26 mouse cellular contexts compared by ENCODE assay signal in the genomic region with DNA sequence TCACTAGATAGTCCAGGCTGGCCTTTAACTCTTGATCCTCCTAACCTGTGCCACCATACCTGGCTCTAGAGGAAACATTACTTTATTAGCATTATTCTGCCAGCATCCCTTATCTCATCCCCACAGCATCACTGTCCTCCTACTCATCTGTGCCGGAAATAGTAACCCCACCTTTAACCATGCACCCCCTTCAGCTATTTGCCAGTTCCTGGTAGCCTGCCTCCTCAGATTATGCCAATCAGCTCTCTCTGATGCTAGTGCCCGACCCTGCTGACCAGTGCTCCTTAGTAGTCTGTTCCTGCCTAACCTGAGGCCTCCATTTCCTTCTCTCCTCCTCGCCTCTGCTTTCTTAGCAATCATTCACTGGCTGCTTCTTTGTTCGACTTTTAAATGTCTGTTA.
DNase-seq lines count a peak whose midpoint lies in the region; ATAC-seq and TF ChIP-seq lines count a peak whose summit lies in the region.
"Had no signal": no experiment of that assay in that cellular context is flagged by ENCODE, and none has a peak within 500 bp of the region (broad histone marks: within the 10 kb centered on the region; RNA-seq: fewer than 3 reads in every experiment).

No protein-coding gene starts in this region.

- no peak for DNase-seq in liver, embryonic 11.5 days (ENCODE audit: low spot score)
- DNase-seq in liver: no peak
- peak in 1 of 3 experiments; percentile 4 for DNase-seq in liver, embryonic 14.5 days (ENCODE audit: low read depth in 3 of 3, low spot score in 3 of 3)
- DNase-seq in cerebellum, adult 8-10 months: no peak
- DNase-seq in cerebellum, adult 9-10 months: no peak
- DNase-seq in T-cell, adult 2 months (ENCODE audit: low spot score): no peak
- DNase-seq: adrenal gland, postnatal 10 days; B cell, adult 2 months; cerebellum, adult 11 months; cerebellum, postnatal 25 days; gastrocnemius, postnatal 14 days; heart, adult 11 months; kidney, adult 18-20 months; kidney, postnatal 4 days; layer of hippocampus, adult 9-11 months; midbrain, embryonic 14.5 days; retina, postnatal 1 day had no signal

- no peak for TF ChIP-seq CTCF in liver, embryonic 14.5 days (IDR thresholded peaks at IDR 0.05; ENCODE audit: low read depth)

- no peak overlapping the region for H3K4me3 ChIP-seq in liver, embryonic 11.5 days (ENCODE audit: low read depth, low read length)
- H3K4me3 ChIP-seq in liver, embryonic 14.5 days (ENCODE audit: insufficient read depth in 1 of 2, low read depth in 2 of 2, low read length in 2 of 2): no peak overlapping the region
- H3K4me3 ChIP-seq: hindbrain, embryonic 12.5 days; limb, embryonic 10.5 days; neural tube, embryonic 12.5 days had no signal

- ATAC-seq in liver, embryonic 11.5 days (replicated peaks; ENCODE audit: low FRiP score): peak; percentile 49
- peak; percentile 60; the same call in 1 of the 2 replicates for ATAC-seq in common myeloid progenitor, adult 5-6 weeks (replicated peaks; ENCODE audit: low read depth, poor library complexity, severe bottlenecking)
- ATAC-seq in liver, embryonic 14.5 days (ENCODE audit: insufficient read depth): peak; percentile 65
- ATAC-seq in megakaryocyte progenitor cell, adult 5-6 weeks (replicated peaks; ENCODE audit: poor library complexity): peak; percentile 75
- ATAC-seq: activated CD4-positive, CD25-positive, alpha-beta regulatory T cell, adult 4 months; forebrain, embryonic 14.5 days; lung, postnatal 0 days had no signal

- TF ChIP-seq EP300 in liver, embryonic 14.5 days (IDR thresholded peaks at IDR 0.05; ENCODE audit: low read depth): 0 out of 2 replicates have a peak, but pooled peaks have one; percentile 7

- H3K27me3 ChIP-seq in liver, embryonic 11.5 days (replicated peaks; ENCODE audit: control insufficient read depth, insufficient read depth, low read length): no peaks in the 10 kb centered on the region
- H3K27me3 ChIP-seq in liver, embryonic 14.5 days (ENCODE audit: control insufficient read depth, insufficient read depth, low read length): no peaks in the 10 kb centered on the region
- H3K27me3 ChIP-seq: hindbrain, embryonic 12.5 days; neural tube, embryonic 12.5 days had no signal

- no peak overlapping the region for H3K9ac ChIP-seq in liver, embryonic 11.5 days (ENCODE audit: low read depth, low read length)
- H3K9ac ChIP-seq in liver, embryonic 14.5 days (replicated peaks): no peak overlapping the region
- H3K9ac ChIP-seq: hindbrain, embryonic 12.5 days; neural tube, embryonic 12.5 days had no signal

- no peaks in the 10 kb centered on the region; the same call in 1 of the 2 replicates for H3K4me1 ChIP-seq in liver, embryonic 11.5 days (replicated peaks; ENCODE audit: control insufficient read depth, insufficient read depth, low read length)
- H3K4me1 ChIP-seq in liver, embryonic 14.5 days (replicated peaks; ENCODE audit: control insufficient read depth in 2 of 2, insufficient read depth in 2 of 2, low read length in 1 of 2): peaks cover 4% of the 10 kb centered on the region in 2 experiments; a peak in 2 of 4 replicates
- H3K4me1 ChIP-seq: hindbrain, embryonic 12.5 days; limb, embryonic 10.5 days; neural tube, embryonic 12.5 days had no signal

- no peak overlapping the region for H3K27ac ChIP-seq in liver, embryonic 11.5 days (ENCODE audit: low read depth, low read length)
- no peak overlapping the region for H3K27ac ChIP-seq in liver, embryonic 14.5 days
- H3K27ac ChIP-seq: hindbrain, embryonic 12.5 days; limb, embryonic 10.5 days; neural tube, embryonic 12.5 days; stomach, postnatal 0 days had no signal

- WGBS in liver, embryonic 11.5 days: 53% methylated on average over 4 of the region's 4 CpGs
- WGBS in liver, embryonic 14.5 days (ENCODE audit: insufficient replicate concordance): 22% methylated on average over 4 of the region's 4 CpGs

- peaks cover 9% of the 10 kb centered on the region; the same call in 1 of the 2 replicates for H3K36me3 ChIP-seq in liver, embryonic 11.5 days (ENCODE audit: control insufficient read depth, insufficient read depth, low read length)
- H3K36me3 ChIP-seq in liver, embryonic 14.5 days (replicated peaks; ENCODE audit: control insufficient read depth, insufficient read depth, low read depth): no peaks in the 10 kb centered on the region

- H3K4me2 ChIP-seq in liver, embryonic 11.5 days: no peak overlapping the region
- no peak overlapping the region for H3K4me2 ChIP-seq in liver, embryonic 14.5 days (ENCODE audit: low read depth)
- H3K4me2 ChIP-seq: hindbrain, embryonic 12.5 days; neural tube, embryonic 12.5 days had no signal

- H3K9me3 ChIP-seq in liver, embryonic 11.5 days (ENCODE audit: control insufficient read depth, low read length): no peaks in the 10 kb centered on the region
- H3K9me3 ChIP-seq in liver, embryonic 14.5 days (ENCODE audit: control insufficient read depth, low read length): no peaks in the 10 kb centered on the region
- H3K9me3 ChIP-seq: hindbrain, embryonic 12.5 days; limb, embryonic 10.5 days; neural tube, embryonic 12.5 days had no signal
